Mouse (Mus musculus): ENCODE measurements at regions not wholly inside any gene's neighbourhood (a gene's known extent, or its start where the extent isn't known, plus 50 kb on each side); places are given as distances from the start of the nearest gene placed in this dataset.

- no peak for TF ChIP-seq CTCF (IDR thresholded peaks at IDR 0.05; ENCODE audit: extremely low read depth, insufficient read depth, low read length)
- no peak for TF ChIP-seq POLR2A (IDR thresholded peaks at IDR 0.05; ENCODE audit: extremely low read depth, insufficient read depth, low read length)
Measured at GRCm38 (mm10) chr13:69394544-69394943, 139.0 kb upstream of the Nsun2 start.
